Mouse (Mus musculus) CD8-positive naive resting alpha-beta T cell, adult 2 months (primary cell): Measurements from ENCODE around the gene Mtx1.
A peak's percentile ranks its signal among the peaks of the same experiment; 100 is the strongest.

ENCODE experiments used
- DNase-seq, 2 experiments: peaks; one replicate each; pipeline ENCODE4 v3.0.0; 2022; ENCODE audit warnings: low read depth in 2 of 2, low spot score in 2 of 2

Mtx1 gene

DNA sequence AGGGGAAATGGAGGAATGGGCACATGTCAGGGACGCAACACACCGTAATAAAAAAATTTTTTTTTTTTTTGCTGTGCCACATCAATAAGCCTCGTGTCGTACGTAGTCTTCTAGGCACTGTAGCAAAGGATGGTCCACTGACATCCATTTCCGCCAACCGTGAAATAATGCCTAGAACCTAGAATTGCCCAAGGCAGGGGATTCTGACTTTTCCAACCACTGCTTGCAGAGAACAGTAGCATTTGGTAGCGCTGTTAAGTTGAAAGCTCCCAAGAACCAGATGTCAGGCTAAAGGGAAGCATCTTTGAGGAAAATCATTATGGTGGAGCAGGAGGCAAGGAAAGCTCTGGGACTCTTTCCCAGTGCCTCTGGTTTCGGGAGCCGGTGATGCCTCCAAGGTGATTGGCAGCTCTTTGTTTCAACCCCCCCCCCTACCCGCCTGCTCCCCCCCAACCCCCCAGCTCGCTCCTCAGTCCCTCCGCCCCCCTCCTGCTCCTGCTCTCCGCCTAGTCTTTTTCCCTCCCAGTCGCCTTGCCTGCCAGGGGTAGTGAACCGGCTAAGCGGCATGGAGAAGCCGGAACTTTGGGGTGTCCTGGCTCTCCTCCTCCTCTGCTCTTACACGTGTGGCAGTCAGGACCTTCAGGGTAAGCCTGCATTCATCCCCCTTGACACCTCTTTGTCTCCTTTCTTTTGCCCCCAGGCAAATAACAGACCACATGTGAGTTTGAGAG, 12.0 kb downstream of the Mtx1 start, which contains the start of gene Thbs3:
TSS of gene Thbs3 (plus strand) at position 500 of the 731 bp plus-strand sequence.
- peak in 1 of 2 experiments; percentile 13 for DNase-seq

GRCm38 (mm10) chr3:89213803-89214530, 12.9 kb downstream of the Mtx1 start:
- peak; percentile 80 to 83 for DNase-seq

- DNase-seq, result no peak
These were observed 16.2 kb downstream of the Mtx1 start for GRCm38 (mm10) chr3:89210731-89211130.

GRCm38 (mm10) chr3:89210162-89210561, 16.7 kb downstream of the Mtx1 start:
- no peak for DNase-seq

DNA sequence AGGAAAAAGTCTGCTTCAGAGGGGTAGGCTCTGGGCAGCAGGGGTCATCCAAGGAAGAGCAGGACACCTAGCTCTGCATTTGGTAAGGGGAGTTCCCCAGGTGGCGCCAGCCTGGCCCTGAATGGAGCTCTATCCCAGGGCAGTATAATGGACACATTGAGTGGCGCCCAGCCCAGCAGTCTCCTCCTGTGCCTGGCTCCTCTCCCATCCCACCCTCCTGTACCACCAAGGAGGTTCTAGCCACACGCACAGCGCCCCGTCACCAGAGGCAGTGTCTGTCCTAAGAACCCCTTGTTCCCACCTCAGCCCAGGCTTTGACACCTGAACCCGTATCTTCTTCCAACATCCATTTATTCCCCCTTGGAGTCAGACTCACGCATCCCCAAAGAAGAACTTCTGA, 17.2 kb downstream of the Mtx1 start:
- DNase-seq, result no peak

DNA sequence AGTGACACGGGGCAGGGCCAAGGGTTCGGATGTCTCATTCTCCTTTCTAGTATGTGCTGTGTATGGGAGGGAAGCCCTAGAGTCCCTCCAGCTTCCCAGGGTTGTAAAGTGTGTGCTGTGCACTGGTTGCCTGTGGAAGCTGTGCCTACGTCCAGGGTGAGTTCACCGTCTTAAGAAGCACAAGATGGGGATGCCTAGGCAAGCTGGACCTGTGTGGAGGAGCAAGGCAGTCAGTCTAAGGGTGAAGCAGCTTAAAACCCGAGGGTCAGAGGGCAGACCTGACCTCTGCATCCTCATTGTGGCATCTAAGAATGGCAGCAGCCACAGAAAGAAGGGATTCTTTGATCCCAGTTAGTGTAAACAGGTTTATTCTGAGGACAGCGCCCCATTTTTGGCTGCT, 18.2 kb downstream of the Mtx1 start:
- DNase-seq, result no peak

DNA sequence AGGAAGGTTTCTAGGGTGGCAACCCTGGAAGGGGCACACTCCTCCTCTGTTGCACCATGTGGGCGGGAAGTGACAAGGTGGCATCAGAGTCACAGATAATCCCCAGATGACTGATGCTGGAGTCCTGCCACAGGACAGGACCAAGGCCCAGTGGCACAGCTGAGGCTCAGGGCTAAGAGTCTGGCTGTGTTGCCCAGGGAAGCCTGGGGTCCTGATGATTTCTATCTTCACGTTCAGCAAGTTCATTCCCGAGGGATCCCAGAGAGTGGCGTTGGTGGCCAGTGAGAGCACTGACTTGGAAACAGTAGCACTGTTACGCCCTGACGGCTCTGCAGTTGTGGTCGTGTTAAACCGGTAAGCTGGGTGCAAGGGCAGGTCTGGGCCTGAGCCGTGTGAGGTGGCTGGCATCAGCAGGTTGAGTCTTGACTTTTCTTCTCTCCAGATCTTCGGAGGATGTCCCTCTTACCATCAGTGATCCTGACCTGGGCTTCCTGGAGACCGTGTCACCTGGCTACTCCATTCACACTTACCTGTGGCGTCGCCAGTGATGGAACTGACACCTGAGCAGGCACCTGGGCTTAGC, 18.7 kb downstream of the Mtx1 start:
- no peak for DNase-seq

DNA sequence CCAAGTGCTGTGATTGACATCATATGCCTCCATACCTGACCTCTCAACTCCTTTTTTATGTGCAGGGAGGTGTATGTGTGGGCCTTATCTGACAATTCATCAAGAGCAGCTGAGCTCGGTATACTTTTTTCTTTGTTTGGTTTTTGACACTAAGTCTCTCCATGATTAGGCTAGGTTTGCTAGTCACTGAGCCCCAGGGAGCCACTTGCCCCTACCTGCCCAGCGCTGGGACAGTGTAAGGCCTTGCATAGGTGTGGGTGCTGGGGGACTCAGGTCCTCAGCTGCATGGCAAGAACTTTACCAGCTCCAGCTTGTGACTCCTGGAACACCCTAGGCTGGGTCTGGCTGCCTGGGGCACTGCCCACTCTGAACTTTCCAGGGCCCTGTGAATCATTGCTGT, 20.2 kb downstream of the Mtx1 start:
- no peak for DNase-seq

GRCm38 (mm10) chr3:89206079-89206478, 20.8 kb downstream of the Mtx1 start:
- no peak for DNase-seq

DNA sequence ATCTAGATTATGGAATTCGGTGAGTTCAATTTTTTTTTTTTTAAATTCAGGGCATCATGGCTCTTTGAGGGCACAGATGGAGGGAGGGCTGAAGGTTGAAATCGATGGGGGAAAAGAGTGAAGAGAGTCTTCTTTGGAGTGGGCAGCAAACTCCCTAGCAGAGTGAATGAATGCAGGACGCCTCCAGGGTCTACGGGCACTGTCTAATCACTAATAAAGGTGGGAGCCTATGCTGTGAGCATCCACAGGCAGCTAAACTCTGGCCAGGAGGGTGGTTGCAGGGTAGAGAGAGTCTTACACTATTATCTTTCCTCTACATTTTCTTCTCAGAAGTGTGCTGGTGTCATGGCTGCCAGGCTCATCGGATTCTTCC, 23.8 kb downstream of the Mtx1 start:
- no peak for DNase-seq

DNA sequence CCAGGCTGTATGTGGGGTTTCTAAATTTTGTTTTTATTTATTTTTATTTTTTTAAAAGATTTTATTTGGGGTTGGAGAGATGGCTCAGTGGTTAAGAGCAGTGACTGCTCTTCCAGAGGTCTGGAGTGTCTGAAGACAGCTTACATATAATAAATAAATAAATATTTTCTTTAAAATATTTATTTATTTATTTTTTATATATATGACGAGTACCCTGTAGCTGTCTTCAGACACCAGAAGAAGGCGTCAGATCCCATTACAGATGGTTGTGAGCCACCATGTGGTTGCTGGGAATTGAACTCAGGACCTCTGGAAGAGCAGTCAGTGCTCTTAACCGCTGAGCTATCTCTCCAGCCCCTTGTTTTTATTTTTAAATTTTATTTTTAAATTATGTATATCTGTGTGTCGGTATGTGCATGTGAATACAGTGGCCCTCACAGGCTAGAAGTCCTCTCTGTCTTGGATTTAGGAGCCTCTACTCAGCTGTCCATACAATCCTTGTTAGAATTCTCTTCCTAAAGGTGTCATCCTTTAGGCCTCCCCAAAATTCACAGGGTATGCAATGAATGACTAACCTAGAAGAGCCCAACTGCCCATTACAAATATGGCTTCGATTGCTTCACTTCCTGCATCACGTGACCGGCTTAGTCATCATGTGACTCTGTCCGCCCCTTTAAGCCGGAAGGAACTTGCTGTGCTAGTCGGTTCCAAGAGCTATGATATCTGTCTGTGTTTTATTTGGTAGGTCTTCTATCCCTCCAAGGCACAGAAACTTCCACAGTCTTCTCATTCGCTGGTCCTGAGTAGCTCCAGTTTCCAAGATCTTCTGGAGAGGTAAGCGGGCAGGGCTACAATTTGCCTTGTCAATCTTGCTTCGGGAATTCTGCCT, 24.4 kb downstream of the Mtx1 start, which contains the start of gene Gba:
TSS of gene Gba (plus strand) at position 676 of the 889 bp plus-strand sequence.
- peak; percentile 71 to 82 for DNase-seq

DNA sequence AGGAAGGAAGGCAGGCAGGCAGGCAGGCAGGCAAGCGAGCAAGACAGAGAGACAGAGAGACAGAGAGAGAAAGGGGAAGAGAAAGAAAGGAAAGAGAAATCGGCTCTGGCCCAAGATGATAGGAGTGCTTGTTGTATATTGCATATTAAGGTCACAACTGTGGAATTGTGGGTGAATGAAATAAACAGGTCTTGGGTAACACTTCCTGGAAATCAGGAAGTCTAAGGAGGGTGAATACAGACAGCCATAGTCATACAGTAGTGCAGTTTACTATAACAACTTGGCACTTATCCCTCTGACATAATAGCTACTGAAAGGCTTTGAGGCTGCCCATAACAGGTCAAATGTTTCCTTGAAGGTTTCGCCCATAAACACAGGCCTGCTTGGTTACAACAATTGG, 27.0 kb downstream of the Mtx1 start:
- no peak for DNase-seq

DNA sequence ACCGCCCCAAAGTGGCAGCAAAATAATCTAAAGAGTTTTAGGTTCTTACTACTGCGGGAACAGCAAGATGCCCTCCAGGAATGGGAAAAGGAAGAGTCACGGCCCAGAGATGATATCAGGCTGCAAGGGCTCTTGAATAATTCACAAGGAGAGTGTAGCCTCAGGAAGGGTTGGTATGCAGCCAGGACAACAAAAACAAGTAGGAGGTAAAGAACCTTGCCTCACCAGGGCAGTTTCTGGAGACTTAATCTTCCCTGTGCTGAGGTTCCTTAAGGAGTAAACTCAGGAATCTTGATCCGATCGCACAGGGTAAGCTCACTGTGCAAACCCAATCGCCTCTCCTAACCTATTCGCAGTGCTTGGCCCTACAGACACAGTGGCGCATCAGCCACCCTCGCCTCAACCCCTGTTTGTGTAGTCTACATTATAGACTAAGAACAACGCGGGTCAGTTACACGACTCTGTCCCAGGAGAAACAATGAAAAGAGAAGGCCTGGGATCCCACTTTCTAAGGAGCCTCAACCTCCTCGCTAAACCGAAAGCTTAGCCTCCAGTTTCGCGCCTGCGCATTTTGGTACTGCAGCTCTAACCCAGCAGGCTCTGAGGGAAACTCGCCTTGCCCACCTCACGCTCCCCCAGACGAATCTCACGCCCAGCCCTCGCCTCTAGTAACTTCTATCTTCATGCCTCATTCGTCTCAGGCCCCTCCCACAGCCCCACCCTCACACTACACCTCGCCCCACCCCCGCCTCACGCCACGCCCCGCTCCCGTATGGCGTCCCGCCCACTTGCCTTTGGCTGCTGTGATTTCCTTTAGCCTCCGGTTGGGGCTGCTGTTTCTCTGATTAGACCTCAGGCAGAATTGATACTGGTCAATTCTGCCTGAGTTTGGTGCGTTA, 30.7 kb downstream of the Mtx1 start:
- peak; percentile 86 for DNase-seq

GRCm38 (mm10) chr3:89193853-89194252, 33.0 kb downstream of the Mtx1 start:
- peak; percentile 53 to 77 for DNase-seq

- DNase-seq, result no peak
These were observed 33.5 kb downstream of the Mtx1 start for GRCm38 (mm10) chr3:89193351-89193750.

GRCm38 (mm10) chr3:89190436-89190835, 36.5 kb downstream of the Mtx1 start:
- peak; percentile 47 to 68 for DNase-seq

DNA sequence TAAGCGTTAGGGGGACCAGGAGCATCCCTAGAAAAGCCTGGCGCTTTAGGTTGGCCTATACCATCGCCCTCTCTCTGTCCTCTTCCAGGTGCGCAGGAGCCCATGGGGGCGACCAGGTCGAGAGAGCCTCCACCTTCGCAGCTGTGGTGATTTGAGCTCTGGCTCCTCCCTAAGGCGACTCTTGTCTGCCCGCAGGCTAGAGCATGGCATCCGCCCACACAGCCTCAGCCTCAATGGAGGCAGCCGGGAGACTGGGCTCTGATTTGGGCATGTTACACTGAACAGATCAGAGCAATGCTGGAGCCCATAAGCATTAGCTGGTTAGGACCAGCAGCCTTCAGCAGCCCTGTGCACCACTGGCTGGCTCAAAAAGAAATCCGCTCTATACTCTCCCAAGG, 38.4 kb downstream of the Mtx1 start:
- DNase-seq, result peak in 1 of 2 experiments; percentile 33

GRCm38 (mm10) chr3:89187690-89188477, 39.0 kb downstream of the Mtx1 start:
- peak; percentile 35 to 39 for DNase-seq

DNA sequence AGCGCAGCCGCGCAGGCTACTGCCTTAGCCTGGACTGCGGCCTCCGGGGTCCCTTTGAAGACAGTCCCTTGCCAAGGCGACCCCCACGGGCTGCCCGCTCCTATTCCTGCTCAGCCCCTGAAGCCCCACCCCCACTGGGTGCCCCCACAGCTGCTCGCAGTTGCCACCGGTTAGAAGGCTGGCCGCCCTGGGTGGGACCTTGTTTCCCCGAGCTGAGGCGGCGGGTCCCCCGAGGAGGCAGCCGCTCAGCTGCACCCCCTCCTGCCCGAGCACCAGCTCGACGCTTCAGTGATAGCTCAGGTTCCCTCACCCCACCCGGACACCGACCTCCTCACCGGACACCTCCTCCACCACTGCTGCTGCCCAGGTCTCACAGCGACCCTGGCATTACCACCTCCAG, 39.7 kb downstream of the Mtx1 start:
- DNase-seq, result no peak
